Mouse (Mus musculus) megakaryocyte progenitor cell, adult 5-6 weeks (primary cell): ENCODE data around the gene Gm20388. TPM values are rescaled to one million over a fixed set of nuclear protein-coding genes. Genes with fewer than 3 reads are reported as not detected.
A peak's percentile ranks its signal among the peaks of the same experiment; 100 is the strongest.

Source experiments
- ATAC-seq: replicated peaks from 2 replicates; pipeline ENCODE4 v1.8.0; 2016; ENCODE audit warnings: mild to moderate bottlenecking, moderate TSS enrichment, inconsistent platforms; ENCODE audit not compliant: poor library complexity
- total RNA-seq, 2 experiments: library from RNA; stranded (forward) in 1 of 2; stranded (reverse) in 1 of 2; fragments of 157-497, 149-512 nt in 1 of 2; fragments of 200-1000 nt in 1 of 2; gene quantifications; 2 replicates each; pipeline versions ENCODE4 v1.2.3 to v1.2.4; 2015 to 2017

Gene Gm20388
- total RNA-seq, 2 experiments from 2014 or later = 18.6 TPM; not detected in 1

DNA sequence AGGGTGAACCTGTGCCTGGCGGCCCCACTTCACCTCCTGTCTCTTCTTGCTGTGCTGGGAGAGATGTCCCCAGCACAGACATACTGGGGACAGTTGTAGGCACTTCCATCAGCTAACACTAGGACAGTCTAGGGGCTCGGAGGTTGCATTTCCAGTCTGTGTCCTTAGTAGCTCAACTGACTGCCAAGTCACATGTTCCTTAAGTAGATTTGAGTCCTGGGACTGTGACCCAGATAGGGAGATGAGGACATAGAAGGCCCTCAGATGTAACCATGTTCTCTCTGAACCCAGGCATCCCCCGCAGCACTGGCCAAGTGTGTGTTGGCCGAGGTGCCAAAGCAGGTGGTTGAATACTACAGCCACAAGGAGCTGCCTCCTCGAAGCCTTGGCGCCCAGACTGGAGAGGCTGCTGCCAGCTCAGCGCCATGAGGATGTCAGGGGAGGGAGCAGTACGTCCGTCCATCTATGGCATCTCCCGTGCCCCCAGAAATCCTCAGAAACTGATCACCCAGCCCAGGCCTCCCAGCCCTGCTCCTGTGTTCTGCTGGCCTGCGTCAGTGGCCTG lies 3223.6 kb downstream of the Gm20388 start:
- ATAC-seq = no peak

DNA sequence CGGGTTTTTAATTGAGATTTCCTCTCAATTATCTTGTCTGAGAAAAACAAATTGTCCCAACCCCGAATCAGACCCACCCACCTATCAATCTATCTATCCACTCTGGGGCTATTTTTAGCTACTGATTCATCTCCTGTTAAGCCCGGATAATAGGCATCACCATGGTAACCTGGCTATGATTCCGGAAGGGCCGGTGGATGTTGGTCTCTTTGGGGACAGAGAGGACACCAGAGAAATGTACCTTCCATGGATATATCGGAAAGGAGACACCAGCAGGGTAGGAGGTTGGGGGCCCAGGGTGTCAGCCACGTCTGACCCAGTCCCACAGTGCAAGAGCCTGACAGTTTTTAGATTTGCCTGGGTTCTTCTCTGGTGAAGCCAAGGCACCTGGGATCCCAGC lies 3224.8 kb downstream of the Gm20388 start:
- no peak for ATAC-seq

DNA sequence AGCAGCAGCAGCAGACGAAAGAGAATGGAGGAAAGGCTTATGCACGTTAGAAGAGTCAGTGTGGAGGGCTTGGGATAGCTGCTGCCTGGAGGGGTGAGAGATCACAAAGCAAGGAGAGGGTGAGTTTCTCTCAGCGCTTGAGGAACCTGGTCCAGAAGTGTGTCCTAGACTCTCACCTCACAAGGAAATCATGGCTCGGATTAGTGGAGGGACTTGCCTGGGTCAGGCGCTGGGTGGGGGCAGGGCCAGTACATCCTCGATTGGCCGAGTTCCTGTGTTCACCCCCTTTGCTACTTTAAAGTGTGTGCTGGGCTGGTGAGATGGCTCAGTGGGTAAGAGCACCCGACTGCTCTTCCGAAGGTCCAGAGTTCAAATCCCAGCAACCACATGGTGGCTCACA lies 3225.2 kb downstream of the Gm20388 start:
- no peak for ATAC-seq

DNA sequence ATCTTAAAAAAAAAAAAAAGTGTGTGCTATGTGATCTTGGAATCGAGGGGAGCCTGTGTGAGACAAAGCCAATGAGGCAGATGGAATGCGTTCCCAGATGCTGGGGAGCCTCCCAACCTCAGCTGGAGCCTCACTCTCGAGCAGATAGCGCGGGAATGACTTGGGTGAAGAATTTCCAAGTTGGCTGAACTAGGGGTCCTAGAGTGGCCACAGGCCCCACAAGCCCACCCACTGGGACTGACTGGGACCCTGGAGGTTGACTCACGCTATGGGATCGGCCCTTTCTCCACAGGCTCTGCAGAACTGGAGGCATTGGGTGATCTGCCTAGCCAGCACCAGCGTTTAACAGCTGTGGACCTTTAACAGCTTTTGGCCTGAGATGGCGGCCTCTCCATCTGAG lies 3225.6 kb downstream of the Gm20388 start:
- no peak for ATAC-seq

DNA sequence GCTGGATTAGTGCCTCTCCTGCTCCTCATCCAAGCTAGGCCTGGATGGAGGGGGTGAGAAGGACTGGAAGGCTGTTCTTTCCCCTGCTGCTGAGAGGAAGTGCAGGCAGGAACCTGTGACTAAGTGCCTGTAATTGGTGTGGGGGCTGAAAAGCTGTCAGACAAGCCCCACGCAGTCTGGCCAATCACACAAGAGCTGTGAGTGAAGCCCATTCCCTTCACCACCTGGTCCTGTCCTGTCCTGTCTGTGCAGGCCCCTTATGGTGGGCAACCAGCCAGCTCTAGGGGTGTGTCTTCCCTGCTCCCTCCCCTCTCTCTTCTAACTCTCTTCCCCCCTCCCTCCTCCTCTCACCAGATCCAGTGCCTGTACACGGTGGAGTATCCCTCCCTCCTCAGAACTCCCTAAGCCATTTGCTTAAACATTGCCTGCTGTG lies 3227.0 kb downstream of the Gm20388 start:
- no peak for ATAC-seq

DNA sequence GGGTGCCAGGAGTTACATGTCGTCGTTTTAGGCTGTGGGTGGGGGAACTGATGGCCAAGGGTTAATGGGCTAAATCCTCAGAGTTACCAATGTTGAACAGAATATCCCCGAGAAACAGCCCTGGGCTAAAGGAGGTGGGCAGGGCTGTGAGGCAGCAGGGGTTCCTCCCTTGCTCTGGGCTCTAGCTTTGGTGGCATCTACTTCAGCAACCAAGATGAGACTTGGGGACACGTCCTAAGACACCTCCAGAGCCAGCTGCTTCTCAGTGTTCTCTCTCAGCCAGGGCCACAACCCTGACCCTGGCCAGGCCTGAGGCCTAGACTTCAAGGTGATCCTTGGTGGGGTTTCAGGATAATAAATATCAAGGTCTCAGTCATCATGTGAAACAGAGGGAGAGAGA lies 3228.1 kb downstream of the Gm20388 start:
- no peak for ATAC-seq

DNA sequence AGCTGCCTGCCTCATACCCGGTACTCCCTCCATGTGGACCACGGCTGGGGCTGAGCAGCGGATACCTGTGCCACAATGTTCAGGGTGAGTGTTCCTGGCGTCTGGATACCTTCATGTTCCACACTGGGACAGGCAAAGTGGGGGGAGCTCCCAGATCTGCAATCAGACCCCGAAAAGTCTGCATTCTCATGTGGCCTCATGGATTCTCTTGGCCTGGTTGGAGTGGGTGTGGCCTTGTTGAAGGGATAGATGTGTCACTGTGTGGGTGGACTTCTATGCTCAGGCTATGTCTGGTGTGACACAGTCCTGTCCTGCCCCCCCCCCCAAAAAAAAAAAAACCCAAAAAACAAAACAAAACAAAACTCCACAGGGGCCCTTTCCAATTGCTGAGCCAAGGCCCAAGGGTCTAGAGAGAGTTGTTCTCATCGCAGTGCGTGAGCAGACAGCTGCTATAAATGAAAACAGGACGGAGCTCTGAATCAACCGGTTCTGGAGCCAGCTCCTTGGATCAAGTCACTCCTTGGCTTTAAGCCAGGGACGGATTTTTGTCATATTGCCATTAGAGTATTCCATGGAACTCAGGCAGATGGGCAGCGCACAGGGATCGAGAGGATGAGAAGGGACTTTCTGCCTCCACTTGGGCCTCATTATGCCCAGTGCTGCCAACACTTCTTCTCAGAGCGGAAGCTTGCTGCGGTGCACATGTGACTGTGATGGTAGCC lies 3231.3 kb downstream of the Gm20388 start:
- no peak for ATAC-seq

DNA sequence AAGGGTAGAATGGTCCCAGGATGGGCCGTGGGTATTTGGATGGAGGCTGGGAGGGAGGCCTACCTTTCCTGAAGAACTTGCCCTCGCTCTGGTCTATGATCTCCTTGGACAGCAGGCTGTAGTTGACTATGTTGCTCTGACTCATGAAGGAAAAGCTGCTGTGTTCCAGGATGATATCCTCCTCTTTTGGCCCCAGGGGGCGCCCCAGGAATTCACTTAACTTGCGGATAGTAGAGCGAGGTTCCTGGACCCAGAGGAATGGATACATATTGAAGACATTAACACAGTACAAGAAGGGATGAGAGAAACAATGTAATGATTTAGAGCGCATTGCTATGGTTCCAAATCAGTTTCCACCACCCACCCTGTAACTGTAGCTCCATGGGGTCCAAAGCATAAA lies 3234.6 kb downstream of the Gm20388 start:
- ATAC-seq = no peak; the same call in 1 of the 2 replicates

DNA sequence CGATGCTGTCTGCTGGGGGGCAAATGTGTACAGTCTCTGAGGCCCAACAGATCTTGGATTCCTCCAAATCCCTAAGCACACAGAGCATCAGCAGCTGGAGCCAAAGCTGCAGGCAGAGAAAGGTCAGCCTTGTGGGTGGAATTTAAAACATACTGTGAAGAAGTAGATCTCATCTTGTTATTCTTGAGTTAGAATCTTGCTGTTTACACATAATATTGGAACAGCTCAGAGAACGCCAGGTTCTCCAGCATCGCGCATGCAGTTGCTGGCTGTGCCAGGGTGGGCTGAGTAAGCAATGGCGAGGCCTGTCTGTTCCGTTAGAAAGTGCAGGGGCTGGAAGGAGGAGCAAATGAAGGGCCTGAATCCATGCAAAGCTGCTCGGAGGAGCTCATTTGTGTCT lies 3235.7 kb downstream of the Gm20388 start:
- ATAC-seq = no peak

DNA sequence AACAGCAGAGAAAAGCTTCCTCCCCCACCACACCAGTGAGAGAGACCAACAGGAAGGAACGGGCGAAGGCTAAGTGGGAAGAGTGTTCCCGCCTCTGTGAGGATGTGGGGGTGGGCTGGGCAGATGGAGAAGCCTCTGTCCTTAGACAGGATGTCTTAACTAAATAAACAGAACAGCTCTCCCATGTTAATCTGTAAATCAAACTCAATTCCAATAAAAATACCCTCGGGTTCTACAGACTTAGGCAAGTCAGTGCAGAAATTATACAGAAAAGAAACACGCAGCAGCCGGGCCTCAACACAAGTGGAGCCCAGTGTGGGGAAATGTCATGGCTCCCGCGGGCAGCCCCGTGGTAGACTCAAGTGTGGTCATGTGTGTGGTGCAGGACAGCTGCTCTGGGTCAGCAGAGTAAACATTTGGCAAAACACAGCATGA lies 3240.1 kb downstream of the Gm20388 start:
- no peak for ATAC-seq

DNA sequence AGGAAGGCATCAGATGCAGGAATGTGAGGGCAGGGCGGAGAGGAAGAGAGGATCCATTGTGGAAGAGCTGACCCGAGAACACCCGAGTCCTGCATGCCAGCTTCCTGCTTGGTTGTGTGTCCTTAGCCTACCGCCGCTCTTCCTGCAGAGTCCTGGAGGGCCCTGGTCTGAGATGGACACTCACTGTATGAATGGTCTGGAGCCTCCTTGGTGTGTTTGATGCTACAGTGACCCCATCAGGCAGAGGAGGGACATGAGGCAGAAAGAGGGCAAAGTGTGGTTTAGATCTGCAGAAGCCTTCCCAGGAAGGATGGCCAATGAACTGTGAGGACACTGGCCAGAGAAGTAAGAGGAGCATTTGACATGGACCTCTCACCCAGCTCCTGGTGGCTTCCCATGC lies 3244.5 kb downstream of the Gm20388 start:
- ATAC-seq = 0 out of 2 replicates have a peak, but pooled peaks have one; percentile 26

DNA sequence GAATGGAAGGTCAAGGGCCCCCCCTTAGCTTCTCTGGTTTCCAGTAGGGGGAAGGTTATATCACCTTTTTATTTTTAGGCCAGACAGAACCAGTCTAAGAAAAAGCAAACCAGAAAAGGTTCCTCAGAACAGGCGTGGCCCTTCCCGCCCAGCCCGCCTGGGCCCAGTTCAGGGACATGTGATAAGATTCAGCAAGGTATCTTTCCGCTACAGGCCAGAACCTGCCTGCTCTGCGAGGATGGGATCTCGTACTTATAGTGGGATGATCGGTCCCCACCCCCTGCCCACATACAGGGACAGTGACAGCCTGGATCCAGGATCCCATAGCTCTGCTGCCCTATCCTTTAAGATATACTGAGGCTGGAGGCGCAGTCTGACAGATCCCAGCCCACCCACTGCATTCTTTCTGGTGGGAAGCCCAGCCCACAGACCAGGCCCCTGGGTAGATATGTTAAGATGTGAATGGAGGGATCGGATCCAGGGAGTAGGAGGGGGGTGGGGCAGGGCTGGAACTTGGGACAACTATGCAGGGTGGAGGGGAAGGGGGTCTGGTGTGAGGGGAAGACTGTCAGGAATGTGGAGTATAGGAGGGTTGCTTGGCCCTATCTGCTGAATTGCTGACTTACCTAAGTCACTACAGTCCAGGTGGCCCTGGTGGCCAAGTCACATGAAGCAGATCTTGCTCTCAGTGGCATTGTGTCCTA lies 3245.6 kb downstream of the Gm20388 start:
- ATAC-seq = peak; percentile 55

DNA sequence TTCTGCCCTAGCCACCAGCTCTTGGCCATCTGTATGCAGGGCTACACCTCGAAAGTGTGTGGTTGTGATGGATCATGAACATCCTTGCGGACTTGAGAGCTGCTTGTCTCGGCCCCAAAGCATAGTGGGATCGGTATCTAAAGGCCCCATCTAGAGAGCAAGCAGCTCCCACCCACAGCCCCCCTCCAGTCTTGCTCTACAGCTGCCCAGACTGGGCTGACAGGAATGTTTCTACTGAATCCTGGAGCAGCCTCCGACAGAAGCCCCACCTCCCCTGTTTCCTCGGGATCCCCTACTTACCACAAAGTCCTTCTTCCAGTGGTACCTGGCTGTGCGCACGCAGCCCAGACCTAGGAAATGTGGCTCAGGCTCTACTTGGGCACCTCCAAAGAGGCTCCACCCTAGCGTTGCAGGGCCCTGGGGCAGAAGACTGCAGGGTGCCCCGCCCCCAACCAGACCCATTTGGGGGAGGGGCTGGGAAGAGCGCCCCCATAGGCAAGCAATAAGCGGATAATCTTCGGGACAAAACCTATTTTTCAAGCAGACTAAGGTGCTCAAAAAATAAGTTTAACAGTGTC lies 3247.3 kb downstream of the Gm20388 start, which contains the start of gene Sult5a1:
TSS of gene Sult5a1 (minus strand) at position 428 of the 578 bp plus-strand sequence.
- no peak for ATAC-seq

DNA sequence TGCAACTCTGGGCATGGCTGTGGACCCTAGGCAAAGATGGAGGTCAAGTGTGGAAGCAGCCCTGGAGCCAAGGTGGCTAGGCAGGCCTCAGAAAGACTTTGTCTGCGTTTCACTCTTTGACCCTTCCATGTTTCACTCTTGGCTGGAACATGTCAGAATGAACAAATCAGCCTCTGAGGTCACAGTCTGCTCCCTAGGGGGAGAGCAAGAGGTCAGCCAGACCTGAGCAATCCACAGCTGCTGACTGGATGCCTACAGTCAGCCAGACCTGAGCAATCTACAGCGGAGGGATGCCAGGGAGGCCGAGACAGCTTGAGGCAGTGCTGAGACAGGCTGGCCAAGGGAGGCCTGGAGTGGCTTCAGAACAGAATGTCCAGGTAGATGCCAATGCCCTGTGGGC lies 3270.8 kb downstream of the Gm20388 start:
- no peak for ATAC-seq

DNA sequence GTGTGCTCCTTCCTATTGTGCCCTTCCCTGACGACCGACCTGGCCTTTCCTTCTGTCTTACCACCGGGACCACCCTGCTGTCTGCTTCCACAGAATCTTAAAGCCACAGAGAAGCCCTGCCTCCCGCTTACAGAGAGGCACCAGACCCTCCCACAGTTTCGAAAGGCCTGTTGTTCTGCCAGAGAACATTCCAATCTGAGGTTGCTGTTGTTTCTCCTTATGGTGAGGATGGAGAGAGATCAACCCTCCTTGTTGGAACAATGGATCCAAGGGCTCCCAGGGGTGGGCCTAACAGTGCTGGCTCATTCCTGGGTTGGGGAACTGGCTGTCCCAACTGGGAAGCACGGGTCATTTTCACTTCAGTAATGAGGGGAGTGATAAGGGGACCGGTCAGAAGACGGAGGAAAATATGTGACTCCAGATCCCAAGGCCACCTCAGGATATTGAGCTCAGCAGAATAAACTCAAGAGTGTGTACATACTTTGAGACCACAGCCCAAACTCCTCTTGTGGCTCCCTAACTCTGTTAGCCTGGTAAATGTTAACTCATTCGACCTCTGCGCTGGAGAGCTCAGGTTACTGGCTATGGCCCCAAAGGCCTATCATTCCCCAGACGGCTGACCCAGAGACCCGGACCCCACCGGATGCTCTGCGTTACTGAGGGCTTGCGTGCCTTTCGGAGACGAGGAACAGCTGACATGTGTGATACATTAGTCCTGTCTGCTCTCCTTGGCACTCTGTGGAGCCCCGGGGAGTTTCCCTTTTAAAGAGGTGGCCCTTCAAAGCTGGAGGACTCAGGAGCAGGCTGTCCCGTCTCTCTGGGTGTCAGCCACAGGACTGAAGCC lies 3275.1 kb downstream of the Gm20388 start, which contains the start of gene Dpep1:
TSS of gene Dpep1 (plus strand) at position 677 of the 844 bp plus-strand sequence.
- ATAC-seq = no peak

DNA sequence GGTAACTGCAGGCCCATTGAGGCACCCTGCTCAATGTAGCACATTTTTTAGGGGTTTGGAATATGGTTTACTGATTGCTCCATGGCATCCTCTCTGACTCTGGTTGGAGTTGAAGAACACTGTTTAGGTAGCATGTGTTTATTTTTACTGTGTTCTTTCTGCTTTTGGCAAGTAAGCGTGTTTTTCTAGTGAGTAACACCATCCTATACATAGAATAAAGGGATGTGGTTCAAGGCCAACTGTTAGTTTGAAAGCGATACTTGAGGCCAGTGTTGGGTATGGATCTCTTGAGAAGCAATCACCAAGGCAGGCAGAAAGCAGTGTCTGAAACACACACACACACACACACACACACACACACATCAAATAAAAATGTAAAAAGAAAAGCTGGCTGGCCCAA lies 3277.4 kb downstream of the Gm20388 start:
- ATAC-seq = no peak

DNA sequence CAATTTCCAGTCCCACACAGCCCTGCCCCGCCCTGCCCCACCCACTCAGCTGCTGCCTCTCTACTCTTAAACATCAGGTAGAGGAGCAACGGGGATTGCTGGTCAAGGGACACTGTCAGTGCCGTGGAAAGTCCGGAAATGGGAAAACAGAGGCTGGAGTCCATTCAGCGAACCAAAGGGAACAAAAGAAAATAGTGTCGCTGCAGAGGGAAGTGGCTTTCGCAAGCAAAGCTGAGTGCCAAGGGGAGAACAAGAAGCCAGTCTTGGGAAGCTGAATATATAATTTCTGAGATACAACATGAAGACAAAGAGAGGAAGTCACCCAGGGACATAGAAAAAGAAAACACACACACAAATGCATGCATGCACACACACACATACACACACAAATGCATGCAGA lies 3278.2 kb downstream of the Gm20388 start:
- ATAC-seq = no peak

DNA sequence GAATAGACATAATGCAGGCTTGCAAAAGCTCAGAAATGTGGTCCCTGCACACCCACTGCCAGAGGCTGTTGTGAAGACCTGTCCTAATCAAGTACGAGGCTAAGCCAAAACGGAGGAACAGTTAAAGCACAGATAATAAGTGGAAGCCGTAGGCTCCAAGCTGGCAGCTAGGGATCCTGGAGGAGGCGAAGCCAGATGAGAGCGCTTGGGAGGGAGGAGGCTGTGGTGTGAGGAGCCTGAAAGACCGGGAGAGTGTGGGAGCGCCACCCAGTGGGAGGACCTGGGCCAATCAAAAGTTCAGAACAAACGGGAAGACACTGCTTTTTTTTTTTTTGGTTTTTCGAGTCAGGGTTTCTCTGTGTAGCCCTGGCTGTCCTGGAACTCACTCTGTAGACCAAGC lies 3280.0 kb downstream of the Gm20388 start:
- ATAC-seq = peak; percentile 96

DNA sequence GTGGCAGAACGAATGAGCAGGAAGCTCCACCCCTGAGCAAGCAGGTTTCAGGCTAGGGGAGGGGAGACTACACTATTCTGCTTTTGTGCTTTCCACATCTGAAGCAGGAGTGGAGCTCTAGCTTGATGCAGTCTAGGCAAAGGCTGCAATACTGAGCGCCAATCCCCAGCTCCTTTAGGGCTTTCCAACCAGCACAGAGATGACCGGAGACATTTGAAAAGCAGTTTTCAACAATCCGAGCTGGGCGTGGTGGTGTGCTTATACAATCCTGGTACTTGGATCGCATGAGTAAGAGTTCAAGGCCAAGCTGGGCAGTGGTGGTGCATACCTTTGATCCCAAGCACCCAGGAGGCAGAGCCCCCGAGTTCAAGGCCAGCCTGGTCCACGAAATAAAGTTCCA lies 3281.3 kb downstream of the Gm20388 start:
- ATAC-seq = no peak

DNA sequence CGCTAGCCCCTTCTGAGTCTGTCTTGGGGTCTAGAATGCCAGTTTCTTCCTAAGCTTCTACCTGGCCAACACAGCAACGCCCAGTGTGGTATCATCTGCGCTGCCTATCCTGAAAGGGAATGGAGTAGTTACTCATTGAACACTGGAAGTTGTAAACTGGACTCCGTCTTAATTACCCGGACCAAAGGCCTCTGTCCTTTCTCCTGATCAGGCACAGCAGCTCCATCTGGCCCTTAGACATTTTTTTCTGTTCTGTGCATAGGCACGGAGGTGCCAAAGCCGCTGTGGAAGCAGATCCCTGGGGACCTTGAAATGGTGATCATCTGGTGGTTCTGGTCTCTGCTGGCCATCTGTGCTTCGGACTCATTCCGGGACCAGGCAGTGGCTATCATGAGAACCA lies 3283.1 kb downstream of the Gm20388 start:
- ATAC-seq = no peak

DNA sequence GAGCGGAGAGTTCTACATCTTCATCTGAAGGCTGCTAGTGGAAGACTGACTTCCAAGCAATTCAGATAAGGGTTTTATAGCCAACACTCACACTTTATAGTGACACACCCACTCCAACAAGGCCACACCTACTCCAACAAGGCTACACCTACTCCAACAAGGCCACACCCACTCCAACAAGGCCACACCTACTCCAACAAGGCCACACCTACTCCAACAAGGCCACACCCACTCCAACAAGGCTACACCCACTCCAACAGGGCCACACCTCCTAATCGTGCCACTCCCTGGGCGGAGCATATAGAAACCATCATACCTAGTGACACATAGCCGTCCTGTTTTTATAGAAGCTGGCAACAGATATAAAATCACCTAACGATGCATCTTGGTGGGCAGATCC lies 3286.4 kb downstream of the Gm20388 start:
- ATAC-seq = peak; percentile 69
